Mouse (Mus musculus) heart, postnatal 25 days (tissue): ENCODE data around the gene Stub1. TPM values are rescaled to one million over a fixed set of nuclear protein-coding genes. Genes with fewer than 3 reads are reported as not detected.

Experiments used
- DNase-seq: peaks from one replicate; pipeline ENCODE4 v3.0.0; 2022; ENCODE audit warnings: low spot score
- intact Hi-C: fragments of 180-260 bp; cut with DNase I; formaldehyde crosslinking; loops from one replicate; pipeline ENCODE4 v1.15.1; 2025
- microRNA-seq: library from miRNA; unstranded; fragments of <30 nt; microRNA quantifications from one replicate; pipeline ENCODE4 v1.2.0, GENCODE M21; 2022
- total RNA-seq, 2 experiments: library from RNA; stranded (reverse); gene quantifications; 2 replicates each; pipeline ENCODE4 v1.2.3; 2021

The Stub1 gene
- total RNA-seq, 2 experiments from 2014 or later = 114 to 117 TPM

DNA sequence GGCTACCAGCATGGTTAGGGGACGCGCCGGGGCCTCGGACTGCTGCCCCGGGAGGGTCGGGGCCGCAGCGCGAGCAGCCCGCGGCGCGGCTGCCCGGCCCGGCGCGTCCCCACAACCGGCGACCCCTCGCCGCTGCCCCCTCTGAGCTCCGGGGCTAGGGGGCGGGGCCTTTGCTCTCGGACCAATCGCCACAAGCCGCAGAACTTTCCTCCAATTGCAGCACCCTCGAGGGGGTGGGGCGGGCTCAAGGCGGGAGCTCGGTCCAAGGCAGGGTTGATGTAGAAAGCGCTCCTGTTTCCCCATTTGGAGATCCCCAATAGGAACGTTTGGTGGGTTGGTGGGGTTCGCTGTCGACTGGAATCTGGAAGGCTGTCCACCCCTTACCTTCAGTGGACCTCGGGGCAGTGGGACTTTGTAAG is 36.2 kb downstream of the Stub1 start, which contains the start of gene Metrn:
Gene Metrn (minus strand): TSS at position 186 of the 419 bp plus-strand sequence.
- DNase-seq = peak; percentile 84
- intact Hi-C loops = loop anchor here (2.0 kb wide), 1 partner anchor 26 kb away; the partner anchor contains the start of gene Wdr24

DNA sequence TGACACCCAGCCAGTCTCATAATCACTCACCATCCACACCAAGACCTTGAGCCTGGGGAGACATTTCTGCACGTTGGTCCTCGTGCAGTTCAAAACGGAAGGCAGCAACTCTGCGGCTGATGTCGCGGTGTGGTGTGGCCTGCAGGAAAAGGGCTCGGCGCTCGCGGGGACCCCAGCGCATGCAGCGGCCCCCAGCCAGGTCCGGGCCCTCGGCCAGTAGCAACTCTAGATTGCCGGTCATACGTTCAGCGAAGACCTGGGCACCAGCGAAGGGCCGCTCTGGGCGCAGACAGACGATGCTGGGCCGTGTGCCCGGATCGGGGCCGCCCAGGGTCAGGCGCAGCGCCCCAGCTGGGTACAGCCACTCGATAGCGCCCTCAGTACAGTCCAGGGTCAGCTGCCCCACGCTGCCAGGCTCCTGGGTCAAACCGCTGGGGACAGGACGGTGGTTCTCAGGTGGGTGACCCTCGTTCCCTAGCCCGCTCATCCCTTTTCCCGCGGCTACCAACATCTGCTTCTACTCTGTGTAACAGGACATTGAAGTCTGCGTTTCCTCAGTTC is 36.9 kb downstream of the Stub1 start:
- intact Hi-C loops = loop anchor here (2.0 kb wide), 1 partner anchor 27 kb away; the partner anchor contains the start of gene Wdr24
- DNase-seq = no peak

DNA sequence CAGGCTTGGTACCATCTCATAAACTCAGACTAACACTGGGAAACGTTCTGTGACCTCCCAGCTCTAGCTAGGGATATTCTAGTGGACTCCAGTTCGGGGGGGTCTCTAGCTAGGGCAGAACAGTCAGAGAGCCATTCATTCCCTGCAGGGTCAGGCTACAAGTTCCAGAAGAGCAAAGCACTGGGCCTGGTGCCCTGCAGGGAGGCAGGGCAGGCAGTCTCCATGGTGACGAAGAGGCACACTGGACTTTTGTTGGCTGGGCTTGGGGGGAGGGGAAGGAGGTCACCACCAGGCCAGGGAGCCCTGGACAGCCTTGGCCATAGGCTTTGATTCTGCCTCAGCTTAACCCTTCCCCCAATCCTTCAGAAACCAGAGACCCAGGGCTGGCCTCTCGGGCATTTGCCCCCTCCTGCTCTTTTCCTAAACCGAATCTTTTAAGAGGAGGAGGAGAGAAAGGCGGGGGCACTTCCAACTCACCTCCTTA is 37.6 kb downstream of the Stub1 start, which contains the start of gene AC134908.4:
Gene AC134908.4 (minus strand): TSS at position 51 of the 484 bp plus-strand sequence.
- intact Hi-C loops = loop anchor here (2.0 kb wide), 1 partner anchor 27 kb away; the partner anchor contains the start of gene Wdr24
- DNase-seq = no peak

DNA sequence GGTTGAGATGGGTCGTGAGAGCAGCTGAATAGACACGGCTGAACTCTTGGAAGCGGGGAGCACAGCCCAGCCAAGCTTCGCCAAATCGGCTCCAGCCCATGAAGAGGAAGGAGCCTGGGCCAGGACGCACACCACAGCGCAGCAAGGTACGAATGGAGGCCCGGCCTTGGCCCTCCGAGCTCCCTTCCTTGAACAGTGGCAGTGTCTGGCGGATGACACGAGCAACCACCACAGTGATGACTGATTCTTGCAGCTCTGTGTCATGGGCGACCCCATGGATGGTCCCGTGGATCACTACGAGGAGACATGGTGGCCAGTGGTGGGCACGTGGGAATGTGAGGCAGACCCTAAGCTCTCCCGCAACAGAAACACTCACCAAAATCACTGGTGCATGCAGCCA is 38.2 kb downstream of the Stub1 start:
- intact Hi-C loops = no loop called here
- DNase-seq = no peak

DNA sequence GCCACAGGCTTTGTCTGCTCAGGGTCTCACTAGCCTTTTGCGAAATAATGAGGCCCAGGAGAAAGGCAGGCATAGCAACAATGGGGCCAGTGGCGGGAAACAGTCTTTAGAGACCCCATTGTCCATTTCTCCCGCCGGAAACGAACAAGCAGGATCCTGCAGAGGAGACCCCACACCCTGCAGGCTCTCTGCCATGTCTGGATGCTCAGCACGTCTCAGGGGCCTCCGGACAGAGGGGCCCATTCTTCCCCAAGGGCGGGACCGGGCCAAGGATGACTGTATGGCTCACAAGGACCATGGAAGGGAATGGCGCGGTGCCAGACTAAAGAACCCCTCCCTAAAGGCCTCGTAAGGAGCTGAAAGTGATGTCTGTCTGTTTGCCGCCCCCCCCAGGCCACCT is 39.0 kb downstream of the Stub1 start:
- no peak for DNase-seq
- intact Hi-C loops = no loop called here

DNA sequence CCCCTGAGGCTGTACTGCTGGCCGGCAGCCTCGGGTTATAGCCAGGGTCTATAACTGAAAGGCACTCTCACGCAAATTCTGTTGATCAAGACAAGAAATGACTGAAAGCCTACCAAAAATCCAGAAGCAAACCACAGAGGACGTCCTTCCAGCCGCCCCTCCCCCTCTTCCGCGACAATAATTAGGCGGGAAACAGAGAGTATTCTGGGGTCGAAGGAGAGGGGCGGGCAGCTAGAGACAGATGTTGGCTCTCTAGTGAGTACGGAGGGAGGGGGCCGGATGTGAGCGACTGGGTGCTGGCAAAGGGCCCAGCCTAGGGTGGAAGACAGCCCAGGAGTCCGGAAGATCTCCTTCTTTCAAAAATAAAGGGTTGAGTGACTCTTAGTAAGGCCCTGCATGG is 40.6 kb downstream of the Stub1 start, which contains the start of gene Fam173a:
Gene Fam173a (minus strand): TSS at position 287 of the 400 bp plus-strand sequence.
- intact Hi-C loops = no loop called here
- DNase-seq = peak; percentile 61

DNA sequence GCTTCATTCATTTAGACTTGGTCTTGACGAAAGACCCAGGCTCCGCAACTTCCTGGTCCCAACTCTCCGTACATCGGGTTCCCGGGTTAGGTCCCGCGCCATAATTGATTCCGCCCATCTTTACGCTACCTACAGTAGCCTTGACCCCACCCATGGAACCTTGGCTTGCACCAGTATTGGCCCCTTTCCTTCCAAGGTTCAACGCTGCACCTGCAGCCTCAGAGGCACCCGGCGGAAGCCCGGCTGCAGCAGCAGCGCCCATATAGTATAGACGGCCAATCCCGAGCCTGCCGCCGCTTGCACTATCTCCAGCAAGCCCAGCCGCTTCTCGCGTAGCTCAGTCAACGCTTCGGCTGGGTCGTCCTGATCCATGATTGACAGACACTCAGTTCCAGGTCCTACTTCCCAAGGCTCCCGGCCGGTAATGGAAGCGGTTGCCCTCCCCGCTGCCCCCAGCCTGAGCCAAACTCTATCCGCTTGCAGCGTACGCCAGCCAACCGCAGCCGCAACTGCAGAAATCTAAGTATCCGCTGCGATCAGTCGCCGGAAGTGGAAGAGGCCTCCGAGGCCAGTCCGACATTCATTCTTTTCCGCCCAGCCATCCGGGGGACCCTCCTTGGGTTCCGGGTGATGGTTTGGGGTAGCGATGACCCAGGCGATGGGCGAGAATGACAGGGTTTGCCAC is 41.2 kb downstream of the Stub1 start:
- DNase-seq = peak; percentile 65
- intact Hi-C loops = no loop called here

DNA sequence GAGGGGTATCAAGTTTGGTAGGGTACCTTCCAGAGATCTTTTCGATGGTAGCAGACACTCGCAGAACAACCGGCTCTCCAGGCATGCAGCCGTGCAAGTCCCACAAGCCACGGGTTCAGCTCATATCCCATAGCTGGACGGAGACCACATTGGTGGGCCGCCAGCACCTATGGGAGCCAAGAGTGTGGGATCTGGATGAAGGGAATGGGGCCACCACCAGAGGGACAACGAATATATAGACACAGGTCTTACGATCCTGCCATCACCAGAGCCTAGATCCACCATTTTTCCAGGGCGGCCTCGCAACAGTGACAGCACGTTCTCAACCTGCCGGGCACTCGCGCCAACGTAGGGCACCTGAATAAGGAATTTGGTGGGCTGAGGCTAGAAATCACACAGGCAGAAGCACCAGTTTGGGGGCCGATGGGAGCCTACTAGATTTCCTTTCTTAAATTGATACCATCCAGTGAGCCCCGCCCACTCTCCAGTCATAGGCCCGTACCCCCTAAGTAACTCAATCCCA is 41.8 kb downstream of the Stub1 start:
- intact Hi-C loops = no loop called here
- DNase-seq = no peak

DNA sequence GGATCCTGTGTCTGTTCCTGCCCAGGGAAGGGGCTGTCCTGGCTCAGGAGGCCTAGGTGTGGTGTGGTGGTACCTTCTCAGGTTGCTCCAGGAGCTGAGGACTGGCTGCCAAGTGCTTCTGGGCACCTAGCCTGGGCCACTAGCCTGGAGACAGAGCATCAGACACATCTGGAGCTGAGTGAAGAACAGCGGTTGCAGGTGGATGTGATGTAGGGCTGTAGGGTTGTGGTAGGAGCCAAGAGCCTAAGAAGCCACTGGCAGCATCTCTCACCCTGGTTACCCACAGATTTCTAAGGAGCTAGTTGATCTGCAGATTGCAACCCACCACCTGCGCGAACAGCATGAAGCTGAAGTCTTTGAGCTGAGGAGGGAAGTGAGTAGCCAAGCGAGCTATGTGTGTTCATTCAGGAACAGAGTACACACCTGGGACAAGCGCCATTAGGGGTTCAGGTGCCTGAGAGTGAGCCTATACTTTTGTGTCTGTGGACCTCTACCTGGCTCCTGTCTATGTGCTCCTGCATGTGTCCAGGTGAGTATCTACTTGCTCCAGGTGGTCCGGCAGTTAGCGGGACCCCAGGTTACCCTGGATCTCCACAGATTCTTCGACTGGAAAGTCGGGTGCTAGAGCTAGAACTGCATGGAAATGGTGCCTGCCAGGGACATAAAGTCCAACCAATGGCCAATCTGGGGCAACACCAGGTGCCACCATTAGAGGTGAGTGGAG is 46.3 kb downstream of the Stub1 start:
- no peak for DNase-seq
- intact Hi-C loops = no loop called here

DNA sequence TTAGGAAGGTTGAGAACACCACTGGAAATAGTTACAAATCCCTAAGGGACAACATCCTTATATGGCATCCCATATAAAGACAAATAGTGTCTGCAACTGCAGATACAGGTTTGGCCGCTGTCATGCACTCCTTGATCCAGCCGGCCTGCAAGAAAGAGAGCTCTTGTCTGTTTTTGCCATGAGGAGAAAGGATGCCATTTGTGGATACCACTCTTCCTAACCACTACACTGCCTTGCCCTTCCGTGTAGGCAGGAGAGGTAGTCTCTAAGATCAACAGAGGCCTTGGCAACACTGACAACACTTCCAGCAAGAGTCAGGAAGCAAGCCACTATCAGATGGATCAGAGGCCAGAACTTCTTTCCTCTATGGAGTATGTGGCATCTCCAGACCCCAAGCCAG is 46.9 kb downstream of the Stub1 start, which contains the start of gene Ccdc78:
Gene Ccdc78 (plus strand): TSS at position 301 of the 400 bp plus-strand sequence.
- intact Hi-C loops = no loop called here
- DNase-seq = no peak

DNA sequence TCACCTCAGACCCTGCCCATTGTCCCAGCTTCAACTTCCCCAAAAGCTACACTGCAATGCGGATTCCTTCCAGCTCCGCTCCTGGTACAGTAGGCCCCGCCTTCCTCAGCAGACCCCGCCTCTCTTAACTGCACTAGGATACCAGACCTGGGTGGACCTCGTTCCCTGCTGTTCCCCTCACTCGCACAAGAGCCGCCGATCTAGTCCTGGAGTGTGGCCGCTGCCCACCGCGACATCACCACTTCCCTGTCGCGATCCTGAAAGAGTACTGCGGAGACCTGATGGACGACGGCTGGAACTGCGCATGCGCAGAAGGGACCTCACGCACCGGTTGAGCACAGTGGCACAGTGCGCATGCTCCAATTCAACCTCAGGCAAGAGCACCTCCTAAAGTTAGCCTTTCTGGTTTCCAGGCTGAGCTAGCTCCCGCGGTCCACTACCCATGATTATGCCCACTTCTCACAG is 47.9 kb downstream of the Stub1 start, which contains the start of gene Haghl:
Gene Haghl (minus strand): TSS at position 393 of the 465 bp plus-strand sequence.
- intact Hi-C loops = no loop called here
- DNase-seq = peak; percentile 89

DNA sequence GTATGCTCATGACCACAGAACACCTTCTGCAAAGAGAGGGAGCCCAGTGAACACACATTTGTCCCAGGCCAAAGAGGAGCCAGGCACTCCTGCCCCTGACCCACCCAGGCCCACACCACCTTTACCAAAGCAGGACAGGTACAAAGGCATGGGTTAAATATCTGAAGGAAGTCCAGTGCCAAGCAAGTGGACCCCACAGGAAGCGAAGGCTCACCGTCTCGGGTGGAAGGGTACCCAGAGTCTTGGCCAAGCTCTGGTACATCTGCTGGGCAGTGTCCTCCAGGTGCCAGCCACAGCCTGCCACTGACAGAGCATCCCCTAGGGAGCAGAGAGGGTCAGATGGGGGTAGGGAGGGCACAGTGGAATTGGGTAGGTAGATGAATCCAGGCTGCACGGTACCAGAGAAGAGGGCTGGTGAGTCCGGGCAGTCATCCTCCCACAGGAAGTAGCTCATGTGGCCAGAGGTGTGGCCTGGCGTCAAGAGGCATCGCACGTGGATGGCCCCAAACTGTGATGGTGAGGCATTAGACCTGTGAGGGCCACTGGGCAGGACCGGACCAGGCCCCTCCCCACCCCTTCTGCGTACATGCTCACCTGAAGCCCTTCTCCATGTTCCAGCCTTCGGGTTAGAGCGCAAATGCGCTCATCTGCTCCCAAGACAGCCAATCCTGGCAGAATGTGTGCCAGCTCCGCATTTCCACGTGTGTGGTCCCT is 49.2 kb downstream of the Stub1 start:
- no peak for DNase-seq
- intact Hi-C loops = no loop called here

DNA sequence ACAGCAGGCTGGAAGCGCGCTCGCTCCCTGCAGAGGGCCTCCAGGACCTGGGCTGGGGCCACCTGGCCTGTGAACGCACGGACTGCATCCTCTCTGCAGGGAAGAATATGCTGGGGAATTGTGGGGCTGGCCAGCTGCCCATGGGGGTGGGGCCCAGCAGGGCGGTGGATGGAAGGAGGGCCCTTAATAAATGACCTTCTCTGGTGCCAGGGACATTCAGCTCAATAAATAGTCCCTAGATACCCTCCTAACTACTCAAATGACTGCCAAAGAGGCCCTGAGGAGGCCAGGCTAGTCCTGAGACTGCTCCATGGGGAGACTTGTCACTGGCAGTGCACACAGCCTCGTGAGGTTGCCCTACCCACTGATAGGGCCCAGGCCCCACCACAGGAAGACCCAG is 50.1 kb downstream of the Stub1 start:
- intact Hi-C loops = no loop called here
- DNase-seq = no peak

DNA sequence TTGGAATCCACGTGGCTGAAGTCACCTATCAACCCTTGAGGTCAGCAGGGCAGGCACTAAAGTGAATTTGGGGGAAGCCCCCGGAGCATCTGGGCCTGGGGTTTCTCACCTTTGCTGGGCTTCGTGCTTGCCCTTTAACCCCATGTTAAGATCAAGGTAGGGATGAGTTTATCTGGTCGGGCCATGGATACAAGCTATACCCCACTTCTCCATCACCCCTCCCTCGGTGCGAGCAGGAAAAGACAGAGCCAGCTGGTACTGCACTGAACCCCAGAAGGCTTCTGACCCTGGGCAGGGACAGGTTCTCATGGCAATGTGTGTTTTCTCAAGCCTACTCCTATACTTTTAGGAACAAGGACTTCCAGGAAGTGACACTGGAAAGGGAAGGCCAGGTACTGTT is 51.9 kb downstream of the Stub1 start:
- intact Hi-C loops = no loop called here
- no peak for DNase-seq

Small RNA genes within 50 kb of the gene (microRNA-seq; reads per million reads assigned to microRNA genes)
- gene Mir3082 (4.2 reads per million, percentile 9 among the genes with 10 or more reads in this experiment), gene Mir6966 (3.6 reads per million, percentile 6 among the genes with 10 or more reads in this experiment)

Other genes with a start within 250 kb of the Stub1 start
- under 1 TPM in 1 of 2 experiments, not detected in 1; 0.70 TPM for gene Gng13, start 116.2 kb downstream of the Stub1 start, total RNA-seq
- gene Chtf18, start 106.0 kb downstream of the Stub1 start, total RNA-seq = 1 to 10 TPM; 1.6 to 1.9 TPM
- gene Rpusd1, start 105.7 kb downstream of the Stub1 start, total RNA-seq = 1 to 10 TPM; 5.3 to 5.6 TPM
- not detected for gene Mslnl, start 97.4 kb downstream of the Stub1 start, total RNA-seq
- 10 to 100 TPM; 21.2 to 28.5 TPM for gene Msln, start 79.0 kb downstream of the Stub1 start, total RNA-seq
- gene Narfl, start 59.6 kb downstream of the Stub1 start, total RNA-seq = 10 to 100 TPM; 44.8 to 48.2 TPM
- gene Haghl, start 47.7 kb downstream of the Stub1 start, total RNA-seq = 1 to 10 TPM; 5.5 to 9.1 TPM
- not detected for gene Ccdc78, start 46.8 kb downstream of the Stub1 start, total RNA-seq
- gene Fam173a, start 40.5 kb downstream of the Stub1 start, total RNA-seq = 10 to 100 TPM; 35.4 to 36.0 TPM
- under 1 TPM in 1 of 2 experiments, not detected in 1; 0.53 TPM for gene AC134908.4, start 37.7 kb downstream of the Stub1 start, total RNA-seq
- 10 to 100 TPM; 74.4 to 75.1 TPM for gene Metrn, start 36.3 kb downstream of the Stub1 start, total RNA-seq
- gene Fbxl16, start 24.3 kb downstream of the Stub1 start, total RNA-seq = 1 to 10 TPM; 1.2 to 1.3 TPM
- gene Wdr24, start 9.8 kb downstream of the Stub1 start, total RNA-seq = 10 to 100 TPM; 10.2 to 10.6 TPM
- 10 to 100 TPM; 35.5 to 36.6 TPM for gene Jmjd8, start 4.5 kb downstream of the Stub1 start, total RNA-seq
- gene Rhbdl1, start 3.9 kb upstream of the Stub1 start, total RNA-seq = 1 to 10 TPM; 1.2 to 2.2 TPM
- gene Gm20683, start 8.4 kb upstream of the Stub1 start, total RNA-seq = 1 to 10 TPM; 2.8 to 3.6 TPM
- 100 to 1,000 TPM; 120 to 125 TPM for gene Rhot2, start 11.4 kb upstream of the Stub1 start, total RNA-seq
- 1 to 10 TPM; 2.8 to 2.9 TPM for gene Wdr90, start 28.1 kb upstream of the Stub1 start, total RNA-seq
- 100 to 1,000 TPM; 261 to 270 TPM for gene Mcrip2, start 35.4 kb upstream of the Stub1 start, total RNA-seq
- 10 to 100 TPM; 13.6 to 14.4 TPM for gene Mettl26, start 41.7 kb upstream of the Stub1 start, total RNA-seq
- gene Wfikkn1, start 47.5 kb upstream of the Stub1 start, total RNA-seq = under 1 TPM; 0.45 to 0.75 TPM
- 10 to 100 TPM; 17.0 to 17.4 TPM for gene Rab40c, start 86.3 kb upstream of the Stub1 start, total RNA-seq
- gene Pigq, start 111.5 kb upstream of the Stub1 start, total RNA-seq = 10 to 100 TPM; 49.0 to 55.6 TPM
- not detected for gene Nhlrc4, start 111.6 kb upstream of the Stub1 start, total RNA-seq
- under 1 TPM; 0.17 to 0.18 TPM for gene A930017K11Rik, start 119.2 kb upstream of the Stub1 start, total RNA-seq
- 1 to 10 TPM; 7.1 to 7.8 TPM for gene Capn15, start 152.4 kb upstream of the Stub1 start, total RNA-seq
- gene Rab11fip3, start 236.2 kb upstream of the Stub1 start, total RNA-seq = 10 to 100 TPM; 28.0 to 30.2 TPM